Mouse (Mus musculus) liver (tissue): ENCODE data around the gene Pde6g.
A peak's percentile ranks its signal among the peaks of the same experiment; 100 is the strongest.

Experiments used
- DNase-seq: peaks from one replicate; pipeline ENCODE4 v3.0.0-alpha.2; 2020; ENCODE audit warnings: mixed read lengths

Gene Pde6g

DNA sequence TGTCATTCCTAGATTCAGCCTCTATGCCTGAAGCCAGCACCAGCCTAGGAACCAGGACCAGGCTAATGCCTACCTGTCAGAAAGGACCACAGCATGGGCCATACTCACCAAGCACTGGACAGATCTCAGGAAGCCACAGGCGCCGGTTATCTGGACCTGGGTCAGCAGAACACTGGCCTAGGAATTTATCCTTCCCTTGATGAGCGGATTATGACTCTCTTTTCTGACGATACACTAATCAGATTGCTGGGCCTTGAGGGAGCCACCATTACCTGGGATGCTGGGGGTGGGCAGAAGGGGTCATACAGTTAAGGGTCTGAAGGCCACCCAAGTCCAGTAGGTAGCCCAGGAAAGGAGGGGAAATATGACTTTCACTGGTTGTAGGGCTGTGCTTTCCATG lies at the start of gene Pde6g:
TSS of gene Pde6g (minus strand) at position 195 of the 400 bp plus-strand sequence.
- no peak for DNase-seq

DNA sequence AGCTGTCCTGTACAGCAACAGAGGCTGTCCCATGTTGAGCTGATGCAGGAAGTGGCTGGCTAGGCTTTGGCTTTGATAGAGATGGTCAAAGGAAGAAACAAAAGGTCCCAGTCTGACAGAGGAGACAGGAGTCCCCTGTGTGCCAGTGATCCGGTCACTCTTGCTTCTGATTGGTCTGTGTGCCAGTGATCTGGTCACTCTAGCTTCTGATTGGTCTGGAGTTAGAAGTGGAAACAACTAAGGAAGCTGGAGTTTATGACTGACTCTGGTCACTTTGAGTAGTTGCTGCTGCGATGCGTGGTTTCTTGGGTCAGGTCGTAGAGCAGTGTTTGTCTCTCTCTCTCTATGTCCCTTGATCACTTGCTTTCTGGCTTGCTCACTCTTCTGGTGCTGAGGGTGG lies 48.4 kb upstream of the Pde6g start:
- no peak for DNase-seq

DNA sequence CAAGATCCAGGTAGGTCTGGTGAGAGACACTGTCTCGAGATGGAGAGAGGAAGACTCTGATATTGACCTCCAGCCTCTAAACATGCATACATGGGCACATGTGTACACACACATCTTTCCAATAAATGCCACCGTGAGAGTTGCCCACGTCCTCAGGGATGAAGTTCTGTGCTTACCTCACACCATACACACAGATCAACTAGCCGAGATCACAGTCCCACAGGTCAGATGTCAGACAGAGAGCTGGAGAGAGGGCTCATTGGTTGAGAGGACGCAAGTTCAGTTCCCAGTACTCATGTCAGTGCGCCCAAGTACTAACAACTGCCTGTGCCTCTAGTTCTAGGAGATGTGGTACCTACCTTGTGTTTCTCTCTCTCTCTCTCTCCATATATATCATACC lies 47.7 kb upstream of the Pde6g start:
- no peak for DNase-seq

DNA sequence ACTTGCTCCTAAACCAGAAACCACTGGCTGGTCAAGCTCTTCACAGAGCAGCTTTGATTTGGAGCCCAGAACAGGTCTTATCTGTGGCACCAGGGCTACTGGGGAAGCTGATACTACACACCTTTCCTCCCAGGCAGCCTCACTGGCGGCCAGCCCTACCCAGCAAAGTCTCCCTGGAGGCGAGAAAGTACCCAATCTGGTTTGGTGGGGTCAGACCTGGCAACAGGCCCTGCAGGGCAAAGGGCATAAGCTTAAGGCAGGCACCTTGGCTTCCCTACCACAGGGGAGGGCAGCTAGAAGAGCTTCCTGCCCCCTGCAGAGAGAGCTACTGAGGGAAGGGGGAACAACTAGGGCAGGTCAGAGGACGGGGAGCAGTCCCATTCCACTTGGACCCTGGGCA lies 47.1 kb upstream of the Pde6g start:
- DNase-seq: no peak

DNA sequence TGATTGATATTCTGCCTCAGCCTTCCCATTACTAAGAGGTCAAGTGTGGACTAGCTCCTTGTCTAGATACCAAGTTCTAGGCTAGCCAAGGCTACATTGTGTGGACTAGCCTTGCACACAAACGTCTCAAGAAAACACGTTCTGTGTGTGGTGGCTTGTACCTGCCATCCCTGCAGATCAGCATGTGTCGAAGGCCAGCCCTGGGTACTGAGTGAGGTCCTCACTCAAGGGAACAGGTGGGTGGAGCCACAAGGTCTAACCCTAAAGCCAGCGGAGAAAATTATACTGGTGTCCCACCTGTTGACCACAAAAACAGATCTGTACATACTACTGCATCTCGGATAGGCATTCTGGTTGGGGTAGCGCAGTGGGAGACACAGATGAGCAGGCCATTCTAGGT lies 46.6 kb upstream of the Pde6g start:
- no peak for DNase-seq

DNA sequence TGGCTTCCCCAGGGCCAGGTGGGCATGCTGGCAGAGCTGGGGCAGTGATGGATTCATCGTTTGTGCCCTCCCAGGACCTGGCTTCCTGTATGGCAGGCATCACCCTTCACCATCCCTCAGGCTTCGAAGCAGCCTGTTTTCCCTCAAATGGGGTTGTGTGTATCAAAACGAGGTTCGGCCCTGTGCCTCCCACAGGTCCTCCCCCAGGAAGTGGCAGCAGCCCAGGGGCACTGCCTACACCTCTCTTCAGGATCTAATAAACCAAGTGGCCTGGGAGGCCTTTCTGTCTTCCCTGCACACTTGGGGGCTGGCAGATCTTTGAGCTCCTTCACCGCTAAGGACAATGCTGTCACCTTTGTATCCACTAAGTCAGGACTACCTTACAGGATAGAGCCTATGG lies 45.6 kb upstream of the Pde6g start:
- no peak for DNase-seq

DNA sequence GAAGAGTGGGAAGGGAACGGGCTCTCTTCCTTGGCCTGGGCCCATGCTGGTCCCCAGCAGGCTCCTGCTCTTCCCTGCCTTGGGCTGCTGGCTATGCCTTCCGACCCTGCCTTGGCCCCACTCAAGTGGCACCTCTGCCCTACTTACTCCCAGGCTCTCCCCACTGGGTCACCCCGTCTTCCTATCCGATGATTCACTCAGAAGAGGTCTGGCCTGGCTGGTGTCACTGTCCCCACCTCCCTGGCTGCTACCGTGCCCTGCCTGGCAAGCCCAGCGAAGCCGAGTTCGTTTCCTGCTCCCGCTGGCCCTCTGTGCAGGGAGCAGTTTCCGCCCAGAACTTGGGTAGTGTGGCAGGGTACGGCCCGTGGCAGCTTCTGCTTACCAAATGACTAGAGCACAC lies 44.9 kb upstream of the Pde6g start:
- no peak for DNase-seq

DNA sequence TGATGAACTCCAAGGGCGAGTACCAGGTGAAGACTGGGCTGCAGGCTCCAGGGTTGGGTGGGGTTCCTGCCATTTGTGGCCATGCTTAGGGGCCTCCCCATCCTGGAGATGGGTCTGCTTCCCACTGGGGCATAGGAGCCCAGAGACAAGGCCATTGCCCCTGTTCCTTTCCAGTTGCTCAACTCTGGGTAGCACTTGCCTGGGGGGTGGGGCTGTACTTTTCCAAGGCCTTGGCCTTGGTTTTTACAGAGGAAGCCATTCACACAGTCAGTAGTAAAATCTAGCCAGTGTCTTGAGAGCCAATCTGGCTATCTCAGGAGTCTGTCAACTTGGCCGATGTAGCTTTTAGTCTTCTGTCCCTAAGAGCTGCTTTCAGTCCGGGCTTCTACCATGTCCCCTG lies 44.1 kb upstream of the Pde6g start:
- DNase-seq: no peak

DNA sequence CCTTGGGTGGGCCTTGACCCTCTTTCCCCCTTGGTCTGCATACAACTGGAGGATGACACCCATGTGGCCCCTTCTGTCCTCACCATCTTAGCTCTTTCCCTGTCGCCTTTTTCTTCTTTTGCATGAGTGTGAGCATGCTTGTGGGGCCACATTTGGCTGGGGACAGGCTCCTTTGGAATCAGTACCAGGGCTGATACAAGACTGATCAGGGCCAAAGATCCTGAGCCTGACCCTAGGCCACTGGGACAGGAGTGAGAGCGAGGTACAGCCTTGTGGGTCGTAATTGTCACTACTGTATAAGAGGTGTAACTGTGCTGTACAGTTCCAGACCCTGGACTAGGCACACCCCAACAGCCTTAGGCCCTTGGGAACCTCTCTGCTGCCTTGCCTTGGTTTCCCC lies 40.6 kb upstream of the Pde6g start:
- DNase-seq: no peak

DNA sequence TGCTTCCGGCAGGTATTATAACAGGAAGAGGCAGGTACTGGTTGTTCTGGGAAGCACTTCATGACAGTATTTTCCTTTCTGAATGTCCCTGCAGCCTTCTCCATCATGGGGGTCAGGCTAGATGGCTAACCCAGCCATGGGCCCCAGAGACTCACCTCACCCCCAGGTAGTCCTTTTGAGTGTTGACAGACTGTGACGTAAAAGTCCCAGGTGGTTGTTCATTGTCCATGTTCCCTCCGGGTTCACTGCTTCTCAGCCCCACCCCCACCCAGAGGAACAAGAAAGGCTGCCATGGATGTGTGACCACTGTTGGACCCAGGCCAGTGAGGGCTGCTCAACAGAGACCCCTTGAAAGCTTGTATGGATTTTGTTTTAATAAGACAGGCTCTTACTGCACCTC lies 40.1 kb upstream of the Pde6g start:
- no peak for DNase-seq

DNA sequence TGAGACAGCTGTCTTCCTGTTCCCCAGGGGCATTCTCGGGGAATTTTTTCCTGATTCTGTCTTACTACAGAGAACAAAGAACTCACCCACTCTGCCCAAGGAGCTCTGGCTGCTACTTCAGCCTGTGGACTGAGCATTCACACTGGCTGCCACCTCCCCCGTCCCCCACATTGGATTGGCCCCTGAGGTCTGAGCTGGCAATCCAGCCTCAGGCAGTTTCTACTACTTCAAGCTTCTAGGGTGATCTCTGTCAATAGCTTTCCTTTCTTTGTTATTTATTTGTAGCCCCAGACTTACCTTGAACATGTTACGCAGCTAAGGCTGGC lies 39.5 kb upstream of the Pde6g start:
- DNase-seq: no peak

DNA sequence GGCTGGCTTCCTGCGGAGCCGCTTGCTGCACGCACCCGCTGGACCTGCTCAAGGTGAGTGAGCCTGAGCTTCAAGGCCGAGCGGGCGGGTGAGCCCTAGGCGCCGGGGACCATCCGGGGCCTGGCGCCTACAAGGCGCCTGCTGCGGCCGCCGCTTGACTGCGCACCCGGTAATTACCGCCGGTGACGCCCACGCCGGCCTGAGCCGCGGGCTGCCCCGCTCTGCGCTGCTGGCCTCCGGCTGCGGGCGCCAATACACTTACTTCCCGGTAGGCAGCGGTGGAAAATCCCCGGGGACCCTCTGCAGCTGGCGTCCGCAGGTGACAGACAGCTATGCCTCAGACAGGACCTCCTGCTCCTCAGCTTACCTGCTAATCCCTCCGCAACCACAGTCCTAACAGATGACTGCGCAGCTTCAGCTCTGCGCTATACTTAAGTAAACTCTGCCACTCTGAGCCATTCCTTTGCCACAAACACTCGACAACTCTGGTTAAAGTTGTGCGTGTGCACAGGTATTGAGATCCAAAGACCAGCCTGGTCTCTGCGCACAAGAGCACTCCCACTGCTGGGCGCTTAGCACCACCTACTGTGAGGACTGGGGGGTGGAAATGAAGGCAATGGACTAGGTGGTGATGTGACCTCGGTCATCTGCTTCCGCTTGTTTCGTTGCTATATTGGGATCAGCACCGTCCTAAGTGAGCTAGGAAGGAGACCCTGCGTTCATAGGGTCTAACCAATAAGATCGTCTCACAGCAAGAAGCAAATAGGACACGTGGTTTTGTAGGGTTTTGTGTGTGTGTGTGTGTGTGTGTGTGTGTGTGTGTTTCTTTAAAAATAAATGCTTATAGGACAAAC lies 39.0 kb upstream of the Pde6g start:
- peak; percentile 70 for DNase-seq

DNA sequence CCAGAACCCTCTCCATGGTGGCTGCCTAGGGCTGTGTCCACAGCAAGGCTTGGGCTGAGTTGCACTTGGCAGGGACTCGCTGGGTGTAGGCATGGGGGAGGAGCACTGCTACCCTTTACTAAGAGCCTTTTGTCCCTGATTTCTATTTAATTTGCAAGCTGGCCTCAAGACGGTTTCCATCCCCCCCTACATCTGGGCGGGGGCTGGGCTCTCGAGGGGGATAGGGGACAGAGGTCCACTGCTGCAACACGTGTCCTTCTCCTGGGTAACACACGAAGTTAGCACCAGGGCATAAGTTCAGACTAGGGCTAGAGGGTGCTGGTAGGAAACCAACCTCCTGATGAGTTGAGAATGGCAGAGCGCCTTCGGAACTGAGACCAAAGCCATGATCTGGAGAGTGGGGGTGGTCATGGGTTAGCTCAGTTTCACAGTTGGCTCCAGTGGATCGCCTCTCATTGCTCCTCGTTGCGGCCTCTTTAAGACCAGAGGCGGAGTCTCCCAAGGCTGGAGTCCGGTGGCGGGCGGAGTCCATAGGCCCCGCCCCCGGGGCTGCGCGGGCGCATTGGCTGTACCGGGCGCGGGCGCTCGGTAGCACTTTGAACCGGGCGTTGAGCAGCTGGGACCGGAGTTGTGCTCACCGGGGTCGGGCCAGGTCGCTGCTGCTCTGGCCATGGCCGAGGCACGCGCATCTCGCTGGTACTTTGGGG lies 38.2 kb upstream of the Pde6g start, which contains the start of gene Slc25a10:
TSS of gene Slc25a10 (plus strand) at position 524 of the 707 bp plus-strand sequence.
- DNase-seq: peak; percentile 94

DNA sequence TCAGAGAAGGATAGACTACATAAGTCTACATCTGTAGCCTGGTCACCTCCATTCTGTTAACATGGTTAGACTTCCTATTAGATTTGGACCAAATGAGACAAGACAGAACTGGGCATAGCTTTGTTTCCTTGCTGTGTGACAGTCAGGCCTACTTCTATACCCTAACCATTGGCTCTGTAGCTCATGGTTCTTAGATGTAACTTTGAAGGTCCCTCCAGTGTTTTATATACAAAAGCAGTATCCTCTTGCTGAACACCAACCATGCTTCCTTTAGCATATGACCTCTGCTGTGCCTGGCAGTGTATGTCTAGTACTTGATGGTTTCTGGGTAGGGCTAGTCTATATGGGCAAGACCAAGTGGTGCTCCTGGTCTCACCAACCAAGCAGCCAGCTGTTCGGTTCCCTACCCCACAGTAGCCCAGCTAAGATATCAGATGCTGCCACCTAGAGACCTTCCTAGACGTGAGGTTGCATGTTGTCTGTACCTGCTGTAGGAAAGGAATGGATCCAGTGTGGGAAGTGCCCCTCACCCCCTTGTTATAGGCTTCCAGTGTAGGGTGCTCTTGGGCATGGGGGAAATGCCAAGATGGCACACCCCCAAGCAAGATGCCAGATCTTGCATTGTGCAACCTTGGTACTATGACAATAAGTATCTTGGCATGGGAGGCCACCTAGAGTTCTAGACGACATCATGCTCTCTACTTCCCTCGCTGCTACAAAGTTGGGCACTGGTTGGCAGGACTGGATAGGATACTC lies 37.2 kb upstream of the Pde6g start:
- DNase-seq: no peak

DNA sequence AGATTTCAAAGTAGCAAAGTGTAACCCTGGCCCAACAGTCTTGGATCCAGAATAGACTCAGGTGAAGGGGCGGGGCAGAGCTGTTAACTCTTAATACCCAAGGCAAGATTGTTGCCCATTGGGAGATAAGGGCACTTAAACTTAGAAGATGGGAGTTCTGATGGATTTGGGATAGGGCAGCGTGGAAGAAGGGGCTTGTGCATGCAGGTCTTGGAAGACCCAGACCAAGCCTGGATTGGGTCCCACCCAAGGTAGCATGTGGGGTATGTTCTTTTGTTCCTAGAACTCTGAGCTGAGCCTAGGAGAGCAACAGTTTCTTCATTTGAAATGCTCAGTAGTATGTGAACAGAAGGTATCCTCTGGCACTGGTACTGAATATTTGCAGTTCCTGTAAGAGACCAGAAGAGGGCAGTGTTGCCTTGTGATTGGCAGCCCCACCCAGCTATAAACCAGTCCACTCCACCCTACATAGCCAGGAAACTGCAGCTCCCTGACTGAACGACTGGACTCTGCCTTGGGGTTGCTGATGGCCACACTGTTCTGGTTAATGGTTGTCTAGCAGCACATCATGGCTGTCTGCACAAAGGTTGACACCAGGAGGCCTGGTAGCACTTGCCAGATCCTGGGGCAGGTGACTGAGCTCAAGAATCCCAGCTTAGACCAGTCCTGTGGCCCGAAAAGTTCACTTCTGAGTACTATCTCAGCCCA lies 35.9 kb upstream of the Pde6g start:
- DNase-seq: peak; percentile 70

DNA sequence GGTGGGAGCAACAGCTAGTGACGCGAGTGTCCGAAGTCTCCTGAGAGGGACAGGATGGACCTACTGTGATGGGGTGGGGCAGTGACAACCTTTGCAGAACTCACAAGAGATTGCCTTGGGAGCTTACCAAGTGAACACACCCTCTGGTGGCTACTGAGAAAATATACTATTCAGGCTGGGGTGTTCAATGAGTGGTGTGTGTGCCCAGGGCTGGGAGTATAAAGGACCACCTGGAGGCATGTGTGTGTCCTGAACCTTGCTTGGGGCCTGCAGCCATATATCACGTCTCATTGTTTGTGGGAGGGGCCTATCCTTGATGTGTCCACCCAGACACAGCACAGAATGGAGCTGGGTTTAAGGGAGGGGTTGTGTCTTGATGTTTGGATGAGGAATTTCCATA lies 35.2 kb upstream of the Pde6g start:
- no peak for DNase-seq

DNA sequence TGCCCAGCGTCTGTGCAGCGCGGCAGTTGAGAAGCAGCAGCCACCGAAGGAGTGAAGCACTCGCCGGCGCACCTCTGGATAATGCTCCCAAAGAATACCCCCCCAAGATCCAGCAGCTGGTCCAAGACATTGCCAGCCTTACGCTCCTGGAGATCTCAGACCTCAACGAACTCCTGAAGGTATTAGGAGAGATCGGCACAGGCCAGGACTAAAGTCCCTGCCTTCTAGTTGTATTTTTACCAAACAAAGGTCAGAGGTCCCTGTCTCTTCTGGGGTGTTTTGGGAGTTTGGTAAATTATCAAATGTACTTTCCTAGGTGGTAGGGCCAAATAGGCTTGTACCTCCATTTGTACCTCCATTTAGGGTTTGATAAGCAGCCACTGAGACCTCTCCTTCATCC lies 32.0 kb upstream of the Pde6g start:
- DNase-seq: no peak

DNA sequence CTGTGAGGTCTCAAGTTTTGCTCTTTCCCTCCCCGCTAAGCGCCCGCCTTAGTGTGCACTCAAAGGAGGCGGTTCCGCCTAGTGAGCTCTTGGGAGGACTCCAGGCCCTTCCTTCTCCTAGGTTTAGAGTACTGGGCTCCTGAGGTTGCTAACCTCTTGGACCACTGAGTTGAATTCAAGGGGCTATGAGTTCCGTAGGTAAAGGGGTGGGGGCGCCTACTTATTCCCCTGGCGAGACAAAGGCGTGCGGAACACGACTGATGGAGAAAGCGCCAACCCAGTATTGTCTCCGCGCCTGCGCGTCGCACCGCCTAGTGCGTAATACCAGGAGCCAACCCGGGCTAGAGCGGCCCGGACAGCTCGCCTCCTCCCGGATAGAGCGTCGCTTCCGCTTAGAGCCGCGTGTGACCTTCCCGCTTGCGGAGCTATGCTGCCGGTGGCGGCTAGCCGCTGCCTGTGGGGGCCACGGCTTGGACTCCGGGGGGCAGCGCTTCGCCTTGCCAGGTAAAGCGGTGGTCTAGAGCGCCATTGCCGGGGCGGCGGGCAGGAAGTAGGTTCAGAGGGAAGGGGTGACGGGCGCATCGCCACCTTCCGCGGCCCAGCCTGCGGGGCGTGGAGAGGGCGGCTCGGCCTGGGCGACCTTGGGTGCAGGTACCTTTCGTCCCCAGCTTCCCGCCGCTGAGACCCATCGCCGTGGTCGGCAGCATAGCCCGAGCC lies 31.1 kb upstream of the Pde6g start, which contains the start of gene Mrpl12:
TSS of gene Mrpl12 (plus strand) at position 349 of the 717 bp plus-strand sequence.
- peak; percentile 89 for DNase-seq

DNA sequence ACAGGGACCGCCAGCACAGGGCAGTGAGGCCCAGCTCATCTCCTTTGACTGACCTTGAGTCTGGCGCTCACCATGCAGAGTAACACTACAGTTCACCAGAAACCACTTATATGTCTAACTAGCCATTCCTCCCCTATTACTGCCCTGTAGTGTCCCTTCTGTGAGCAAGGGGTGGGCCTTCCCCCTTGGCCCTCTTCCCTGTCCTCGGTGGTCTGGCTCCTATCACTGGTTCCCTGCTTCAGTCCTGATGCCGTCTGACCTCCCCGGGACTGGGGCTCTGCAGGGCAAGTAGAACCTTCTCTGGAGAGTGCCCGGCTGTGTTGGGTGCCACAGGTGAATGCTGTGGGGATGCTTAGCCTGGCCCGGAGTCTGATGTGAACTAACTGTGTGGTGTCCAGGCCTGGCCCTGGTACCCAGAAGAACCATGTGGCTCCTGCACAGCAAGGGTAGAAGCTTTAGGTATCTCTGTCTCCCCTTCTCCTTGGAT lies 30.2 kb upstream of the Pde6g start:
- no peak for DNase-seq

DNA sequence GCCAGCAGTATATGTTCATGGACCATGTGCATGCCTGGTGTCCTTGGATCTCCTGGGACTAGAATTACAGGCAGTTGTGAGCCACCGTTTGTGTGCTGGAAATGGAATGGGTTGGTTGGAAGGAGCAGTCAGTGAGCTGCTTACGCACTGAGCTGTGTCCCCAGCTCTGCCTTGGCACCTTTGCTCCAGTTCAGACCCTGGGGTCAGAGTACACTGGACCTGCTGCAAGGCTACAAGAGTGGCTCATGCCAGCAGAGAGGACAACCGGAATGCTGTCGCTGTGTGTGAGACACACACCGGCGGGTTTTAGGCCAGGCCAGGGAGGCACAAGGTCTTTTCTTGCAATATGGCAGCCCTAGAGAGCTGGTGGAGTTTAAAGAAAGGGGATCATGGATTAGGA lies 18.8 kb upstream of the Pde6g start:
- no peak for DNase-seq

DNA sequence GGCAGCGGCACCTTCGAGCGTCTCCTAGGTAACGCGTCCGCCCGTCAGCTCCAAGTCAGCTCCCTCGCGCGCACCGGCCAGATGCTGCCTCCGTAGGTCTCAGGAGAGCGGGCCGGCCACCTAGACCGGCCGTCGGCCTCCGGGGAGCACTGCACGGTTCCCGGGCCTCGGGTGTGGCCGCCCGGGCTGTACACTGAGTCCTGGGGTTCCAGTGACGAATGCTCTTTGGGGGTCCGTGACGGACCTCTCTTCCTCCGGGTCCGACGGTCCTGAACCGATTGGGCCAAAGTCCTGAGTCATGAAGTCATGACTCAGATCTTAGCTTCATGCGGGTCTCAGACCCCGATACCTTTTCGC lies 14.4 kb upstream of the Pde6g start:
- DNase-seq: no peak

DNA sequence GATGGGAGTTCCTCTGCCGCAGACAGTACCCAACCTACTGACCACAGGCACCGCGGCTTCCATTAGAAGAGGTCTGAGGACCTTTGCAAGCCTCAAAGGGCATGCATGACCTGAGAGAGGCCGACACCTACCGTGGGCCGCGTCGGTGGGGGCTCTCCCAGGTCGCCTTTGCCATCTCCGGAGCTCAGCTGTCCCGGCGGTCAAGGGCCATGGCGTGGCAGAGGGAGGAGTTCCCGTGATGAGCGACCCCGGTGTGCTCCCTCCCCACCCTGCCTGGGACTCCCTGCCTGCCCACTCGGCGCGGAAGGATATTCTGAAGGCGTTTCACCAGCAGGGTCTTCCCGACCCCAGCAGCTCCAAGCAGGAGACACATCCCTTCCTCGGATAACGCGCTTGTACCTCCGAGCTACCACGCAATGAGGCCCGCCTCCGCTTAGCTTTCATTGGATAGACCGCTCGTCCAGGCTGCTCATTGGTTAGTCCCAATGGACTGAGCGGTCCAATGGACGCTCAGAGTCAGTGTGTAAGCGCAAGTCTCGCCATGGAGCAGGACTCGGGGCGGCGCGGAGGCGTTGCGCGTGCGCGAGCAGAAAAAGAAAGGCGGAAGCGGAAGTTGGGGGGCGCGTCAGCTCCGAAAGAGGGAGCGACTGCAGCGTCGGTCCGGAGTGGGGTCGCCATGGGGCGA lies 13.9 kb upstream of the Pde6g start, which contains the start of gene Arl16:
TSS of gene Arl16 (minus strand) at position 557 of the 685 bp plus-strand sequence.
- peak; percentile 97 for DNase-seq
